Mouse (Mus musculus) liver, embryonic 14.5 days (tissue): ENCODE measurements around the gene Tdrd12.

ENCODE experiments used
- CTCF ChIP-seq: IDR thresholded peaks from 2 replicates; pipeline ENCODE4 v1.5.1; 2016; ENCODE audit warnings: antibody characterized with exemption, low read depth, control low read depth
- EP300 ChIP-seq: IDR thresholded peaks from 2 replicates; pipeline ENCODE4 v1.6.1; 2016; ENCODE audit warnings: antibody characterized with exemption, low read depth

DNA sequence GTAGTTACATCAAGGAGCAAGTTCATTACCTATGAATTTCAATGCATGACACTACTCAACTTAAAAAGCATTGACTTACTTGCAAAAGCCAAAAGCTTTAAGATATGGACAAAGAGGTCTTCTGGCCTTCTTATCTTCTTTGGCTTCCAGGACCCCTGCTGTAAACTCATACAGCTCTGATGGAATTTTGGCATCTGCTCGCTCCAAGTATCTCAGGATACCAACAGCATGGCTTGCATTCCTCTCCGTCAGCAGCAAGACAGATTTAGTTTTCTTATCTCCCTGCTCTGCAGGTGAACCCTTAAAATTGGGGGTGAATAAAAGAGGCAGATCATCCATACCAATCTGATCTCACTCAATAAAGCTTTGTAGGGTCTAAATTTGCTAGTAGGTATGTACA, 52.4 kb downstream of the Tdrd12 start:
- TF ChIP-seq CTCF (no peak), EP300 (no peak)
